Mouse (Mus musculus): ENCODE measurements around the gene Dcun1d3. TPM values are rescaled to one million over a fixed set of nuclear protein-coding genes. Genes with fewer than 3 reads are reported as not detected.

Dcun1d3 gene
- total and polyA plus RNA-seq, 3 experiments, result 3.2 to 5.2 (median 4.2) TPM

- dilution Hi-C loops (cut with MboI; ENCODE audit: extremely low pct_ligation_motif_present, extremely low pct_unique_long_range_greater_than_20kb, low sequenced_read_pairs) (no loop called here), in situ Hi-C loops (cut with MboI; ENCODE audit: low pct_ligation_motif_present, low pct_unique_long_range_greater_than_20kb, low sequenced_read_pairs) (loop anchor here (25.0 kb wide), 1 partner anchor 190 kb away; no protein-coding TSS in a partner anchor)
- TF ChIP-seq IRF4 (IDR thresholded peaks at IDR 0.05; ENCODE audit: low read depth, low read length) (peak; percentile 46; the same call in 1 of the 2 replicates), KAT2A (IDR thresholded peaks at IDR 0.05; ENCODE audit: insufficient replicate concordance, low read length) (no peak)
Measured at GRCm38 (mm10) chr7:119872204-119872603, 23.9 kb downstream of the Dcun1d3 start.

GRCm38 (mm10) chr7:119866136-119866535, 30.0 kb downstream of the Dcun1d3 start:
- no peak overlapping the region for H3K27ac ChIP-seq (ENCODE audit: insufficient read depth, low read depth)
- H3K4me1 ChIP-seq (ENCODE audit: control insufficient read depth in 1 of 2, insufficient read depth in 2 of 2), result peaks cover 3 to 32% of the 10 kb centered on the region in 2 experiments; a peak in 3 of 4 replicates
- H3K79me2 ChIP-seq (replicated peaks; ENCODE audit: control insufficient read depth, extremely low read depth, insufficient read depth, poor library complexity, severe bottlenecking), result no peaks in the 10 kb centered on the region
- no peak overlapping the region for H3K4me3 ChIP-seq (replicated peaks in 1 of 3; ENCODE audit: low read depth in 2 of 3, low read length in 2 of 3, poor library complexity in 1 of 3)
- H3K9ac ChIP-seq (ENCODE audit: insufficient read depth, low read depth), result no peak overlapping the region
- in situ Hi-C loops (cut with MboI; ENCODE audit: low pct_ligation_motif_present, low pct_unique_long_range_greater_than_20kb, low sequenced_read_pairs) (loop anchor here (25.0 kb wide), 1 partner anchor 196 kb away; no protein-coding TSS in a partner anchor), dilution Hi-C loops (cut with MboI; ENCODE audit: extremely low pct_ligation_motif_present, extremely low pct_unique_long_range_greater_than_20kb, low sequenced_read_pairs) (no loop called here)
- no peak overlapping the region for H3K4me2 ChIP-seq (ENCODE audit: insufficient read depth, low read depth, poor library complexity, severe bottlenecking)
- H3K9me3 ChIP-seq (replicated peaks; ENCODE audit: low read length), result no peaks in the 10 kb centered on the region
- H3K36me3 ChIP-seq (replicated peaks in 1 of 2; ENCODE audit: control insufficient read depth in 1 of 2, insufficient read depth in 1 of 2, low read length in 1 of 2), result peaks cover 0 to 9% of the 10 kb centered on the region in 2 experiments
- DNase-seq (ENCODE audit: extremely low read depth), result no peak
- no peaks in the 10 kb centered on the region for H3K27me3 ChIP-seq (replicated peaks)
- TF ChIP-seq ZKSCAN1 (IDR thresholded peaks at IDR 0.05; ENCODE audit: borderline replicate concordance, low read depth, low read length), result no peak

More at GRCm38 (mm10) chr7:119872204-119872603, 23.9 kb downstream of the Dcun1d3 start:
- Histone ChIP-seq H3K4me3 (replicated peaks in 1 of 3; ENCODE audit: low read depth in 2 of 3, low read length in 2 of 3, poor library complexity in 1 of 3) (no peak overlapping the region), H3K27me3 (replicated peaks) (no peaks in the 10 kb centered on the region), H3K9ac (ENCODE audit: insufficient read depth, low read depth) (no peak overlapping the region), H3K4me1 (ENCODE audit: control insufficient read depth in 1 of 2, insufficient read depth in 2 of 2) (peaks cover 6 to 21% of the 10 kb centered on the region in 2 experiments; a peak in 3 of 4 replicates), H3K79me2 (replicated peaks; ENCODE audit: control insufficient read depth, extremely low read depth, insufficient read depth, poor library complexity, severe bottlenecking) (no peaks in the 10 kb centered on the region), H3K27ac (ENCODE audit: insufficient read depth, low read depth) (no peak overlapping the region), H3K9me3 (replicated peaks; ENCODE audit: low read length) (no peaks in the 10 kb centered on the region), H3K36me3 (replicated peaks in 1 of 2; ENCODE audit: control insufficient read depth in 1 of 2, insufficient read depth in 1 of 2, low read length in 1 of 2) (peaks cover 0 to 5% of the 10 kb centered on the region in 2 experiments), H3K4me2 (ENCODE audit: insufficient read depth, low read depth, poor library complexity, severe bottlenecking) (no peak overlapping the region)
- no peak for DNase-seq (ENCODE audit: extremely low read depth)

GRCm38 (mm10) chr7:119864500-119864899, 31.6 kb downstream of the Dcun1d3 start:
- Histone ChIP-seq H3K4me2 (ENCODE audit: insufficient read depth, low read depth, poor library complexity, severe bottlenecking) (no peak overlapping the region), H3K4me3 (replicated peaks in 1 of 3; ENCODE audit: low read depth in 2 of 3, low read length in 2 of 3, poor library complexity in 1 of 3) (no peak overlapping the region), H3K4me1 (ENCODE audit: control insufficient read depth in 1 of 2, insufficient read depth in 2 of 2) (peaks cover 11 to 48% of the 10 kb centered on the region in 2 experiments; a peak in 3 of 4 replicates), H3K27ac (ENCODE audit: insufficient read depth, low read depth) (no peak overlapping the region), H3K9me3 (replicated peaks; ENCODE audit: low read length) (no peaks in the 10 kb centered on the region), H3K27me3 (replicated peaks) (no peaks in the 10 kb centered on the region), H3K9ac (ENCODE audit: insufficient read depth, low read depth) (no peak overlapping the region), H3K79me2 (replicated peaks; ENCODE audit: control insufficient read depth, extremely low read depth, insufficient read depth, poor library complexity, severe bottlenecking) (no peaks in the 10 kb centered on the region), H3K36me3 (replicated peaks in 1 of 2; ENCODE audit: control insufficient read depth in 1 of 2, insufficient read depth in 1 of 2, low read length in 1 of 2) (peaks cover 0 to 11% of the 10 kb centered on the region in 2 experiments)
- in situ Hi-C loops (cut with MboI; ENCODE audit: low pct_ligation_motif_present, low pct_unique_long_range_greater_than_20kb, low sequenced_read_pairs) (loop anchor here (25.0 kb wide), 1 partner anchor 198 kb away; no protein-coding TSS in a partner anchor), dilution Hi-C loops (cut with MboI; ENCODE audit: extremely low pct_ligation_motif_present, extremely low pct_unique_long_range_greater_than_20kb, low sequenced_read_pairs) (no loop called here)
- no peak for DNase-seq (ENCODE audit: extremely low read depth)
- TF ChIP-seq ETS1 (conservative IDR thresholded peaks at IDR 0.05; ENCODE audit: low read depth, low read length) (no peak), POLR2AphosphoS2 (IDR thresholded peaks at IDR 0.05; ENCODE audit: low read depth, low read length) (no peak), JUN (IDR thresholded peaks at IDR 0.05; ENCODE audit: insufficient read depth, low read depth, low read length) (no peak), BHLHE40 (IDR thresholded peaks at IDR 0.05; ENCODE audit: low read depth, low read length) (no peak), MAX (IDR thresholded peaks at IDR 0.05; ENCODE audit: low read length) (no peak), E2F4 (IDR thresholded peaks at IDR 0.05; ENCODE audit: insufficient replicate concordance, low read depth, low read length) (no peak), NELFE (IDR thresholded peaks at IDR 0.05; ENCODE audit: low read depth, low read length) (no peak), GABPA (IDR thresholded peaks at IDR 0.05; ENCODE audit: insufficient replicate concordance, low read depth, low read length) (no peak), IRF4 (IDR thresholded peaks at IDR 0.05; ENCODE audit: low read depth, low read length) (no peak), KAT2A (IDR thresholded peaks at IDR 0.05; ENCODE audit: insufficient replicate concordance, low read length) (no peak), ZC3H11A (IDR thresholded peaks at IDR 0.05; ENCODE audit: low read depth, low read length) (no peak)
